Comparison of ENCODE assay signal across 21 mouse cellular contexts in the genomic region with DNA sequence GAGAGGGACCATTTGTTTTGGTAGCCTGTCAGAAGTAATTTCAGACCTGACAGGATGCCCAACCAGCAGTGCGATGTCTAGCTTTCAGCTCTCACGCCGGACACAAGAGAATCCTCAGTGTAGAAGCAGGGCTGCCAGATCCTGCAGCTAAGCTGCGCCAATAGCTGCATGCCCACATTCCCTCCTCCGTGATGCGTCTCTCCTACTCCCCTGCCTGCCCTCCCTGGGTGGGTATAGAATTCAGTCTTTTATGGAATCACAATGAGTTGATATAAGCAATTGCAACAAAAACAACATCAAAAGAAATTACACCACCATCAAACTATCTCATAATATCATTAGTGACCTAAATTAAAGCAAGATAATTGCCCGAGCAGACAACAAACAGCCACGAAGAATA.
A peak's percentile ranks its signal among the peaks of the same experiment; 100 is the strongest.
DNase-seq lines count a peak whose midpoint lies in the region; ATAC-seq and TF ChIP-seq lines count a peak whose summit lies in the region.
"Had no signal": no experiment of that assay in that cellular context is flagged by ENCODE, and none has a peak within 500 bp of the region (broad histone marks: within the 10 kb centered on the region; RNA-seq: fewer than 3 reads in every experiment).

No protein-coding gene starts in this region.

- H3K27ac ChIP-seq in embryonic facial prominence, embryonic 14.5 days (replicated peaks; ENCODE audit: low read depth, low read length), result no peak overlapping the region
- no peak overlapping the region for H3K27ac ChIP-seq in embryonic facial prominence, embryonic 10.5 days (replicated peaks)
- H3K27ac ChIP-seq in liver, postnatal 0 days (ENCODE audit: low read depth), result no peak overlapping the region
- H3K27ac ChIP-seq: embryonic facial prominence, embryonic 13.5 days; intestine, embryonic 15.5 days; limb, embryonic 12.5 days; liver, embryonic 15.5 days; midbrain, embryonic 15.5 days; neural tube, embryonic 12.5 days had no signal

- H3K4me1 ChIP-seq in embryonic facial prominence, embryonic 14.5 days (ENCODE audit: control insufficient read depth, insufficient read depth, low read length), result no peaks in the 10 kb centered on the region
- H3K4me1 ChIP-seq in embryonic facial prominence, embryonic 10.5 days, result 0 out of 2 replicates have a peak, but pooled peaks cover 3% of the 10 kb centered on the region
- no peaks in the 10 kb centered on the region for H3K4me1 ChIP-seq in liver, postnatal 0 days (ENCODE audit: insufficient read depth)
- H3K4me1 ChIP-seq: intestine, embryonic 15.5 days; limb, embryonic 12.5 days; liver, embryonic 15.5 days; midbrain, embryonic 15.5 days; neural tube, embryonic 12.5 days had no signal

- no peak for TF ChIP-seq CTCF in liver, postnatal 0 days (IDR thresholded peaks at IDR 0.05; ENCODE audit: low read depth)

- no peak for ATAC-seq in embryonic facial prominence, embryonic 14.5 days (ENCODE audit: low read depth)
- ATAC-seq in liver, postnatal 0 days, result no peak
- ATAC-seq: intestine, embryonic 15.5 days; midbrain, embryonic 15.5 days had no signal

- no peaks in the 10 kb centered on the region for H3K36me3 ChIP-seq in embryonic facial prominence, embryonic 14.5 days (ENCODE audit: control insufficient read depth, insufficient read depth, low read length)
- H3K36me3 ChIP-seq in embryonic facial prominence, embryonic 10.5 days (replicated peaks), result no peaks in the 10 kb centered on the region
- no peaks in the 10 kb centered on the region for H3K36me3 ChIP-seq in liver, postnatal 0 days (replicated peaks; ENCODE audit: insufficient read depth, low read length)
- H3K36me3 ChIP-seq: embryonic facial prominence, embryonic 13.5 days; intestine, embryonic 15.5 days; limb, embryonic 12.5 days; liver, embryonic 15.5 days; midbrain, embryonic 15.5 days; neural tube, embryonic 12.5 days had no signal

- no peaks in the 10 kb centered on the region for H3K27me3 ChIP-seq in embryonic facial prominence, embryonic 14.5 days (replicated peaks; ENCODE audit: control insufficient read depth, insufficient read depth, low read length)
- no peaks in the 10 kb centered on the region for H3K27me3 ChIP-seq in embryonic facial prominence, embryonic 10.5 days (replicated peaks; ENCODE audit: low read depth, poor library complexity, severe bottlenecking)
- H3K27me3 ChIP-seq in liver, postnatal 0 days (ENCODE audit: insufficient read depth, low read length), result no peaks in the 10 kb centered on the region
- H3K27me3 ChIP-seq: embryonic facial prominence, embryonic 13.5 days; intestine, embryonic 15.5 days; limb, embryonic 12.5 days; liver, embryonic 15.5 days; midbrain, embryonic 15.5 days; neural tube, embryonic 12.5 days had no signal

- no peak for TF ChIP-seq EP300 in liver, postnatal 0 days (IDR thresholded peaks at IDR 0.05; ENCODE audit: low read depth)

- peak; percentile 13 for DNase-seq in embryonic facial prominence, embryonic 14.5 days (ENCODE audit: low spot score)
- no peak for DNase-seq in embryonic facial prominence, embryonic 10.5 days (ENCODE audit: low spot score)
- peak; percentile 2 to 3 for DNase-seq in layer of hippocampus, adult 8-10 months (ENCODE audit: low spot score in 2 of 2)
- DNase-seq in layer of hippocampus, adult 11-12 months (ENCODE audit: low spot score), result no peak
- DNase-seq in right cerebral cortex, postnatal 10 days (ENCODE audit: low spot score in 2 of 2), result peak; percentile 28 to 30
- DNase-seq in right cerebral cortex, adult 18-20 months, result no peak
- DNase-seq in right cerebral cortex, postnatal 4 days, result peak; percentile 13
- no peak for DNase-seq in liver, postnatal 0 days
- DNase-seq: adrenal gland, postnatal 10 days; B cell, adult 2 months; gastrocnemius, postnatal 14 days; heart, postnatal 14 days; kidney, postnatal 25 days; lung, postnatal 4 days; thymus, adult 18-20 months had no signal

- H3K4me2 ChIP-seq in embryonic facial prominence, embryonic 14.5 days (ENCODE audit: low read depth, low read length), result no peak overlapping the region
- no peak overlapping the region for H3K4me2 ChIP-seq in liver, postnatal 0 days (ENCODE audit: low read depth, low read length)
- H3K4me2 ChIP-seq: embryonic facial prominence, embryonic 13.5 days; intestine, embryonic 15.5 days; limb, embryonic 12.5 days; liver, embryonic 15.5 days; midbrain, embryonic 15.5 days; neural tube, embryonic 12.5 days had no signal

- no peaks in the 10 kb centered on the region for H3K9me3 ChIP-seq in embryonic facial prominence, embryonic 14.5 days (ENCODE audit: control insufficient read depth, low read length)
- H3K9me3 ChIP-seq in embryonic facial prominence, embryonic 10.5 days, result no peaks in the 10 kb centered on the region
- no peaks in the 10 kb centered on the region for H3K9me3 ChIP-seq in liver, postnatal 0 days (ENCODE audit: low read length)
- H3K9me3 ChIP-seq: embryonic facial prominence, embryonic 13.5 days; intestine, embryonic 15.5 days; limb, embryonic 12.5 days; liver, embryonic 15.5 days; midbrain, embryonic 15.5 days; neural tube, embryonic 12.5 days had no signal

- H3K4me3 ChIP-seq in embryonic facial prominence, embryonic 14.5 days (ENCODE audit: low read depth, low read length), result no peak overlapping the region
- no peak overlapping the region for H3K4me3 ChIP-seq in embryonic facial prominence, embryonic 10.5 days
- no peak overlapping the region for H3K4me3 ChIP-seq in liver, postnatal 0 days (ENCODE audit: low read depth, low read length)
- H3K4me3 ChIP-seq: embryonic facial prominence, embryonic 13.5 days; intestine, embryonic 15.5 days; limb, embryonic 12.5 days; liver, embryonic 15.5 days; midbrain, embryonic 15.5 days; neural tube, embryonic 12.5 days had no signal

- H3K9ac ChIP-seq in embryonic facial prominence, embryonic 14.5 days (ENCODE audit: low read depth, low read length), result no peak overlapping the region
- no peak overlapping the region for H3K9ac ChIP-seq in liver, postnatal 0 days (replicated peaks)
- H3K9ac ChIP-seq: embryonic facial prominence, embryonic 13.5 days; intestine, embryonic 15.5 days; limb, embryonic 12.5 days; liver, embryonic 15.5 days; midbrain, embryonic 15.5 days; neural tube, embryonic 12.5 days had no signal

- WGBS in embryonic facial prominence, embryonic 14.5 days, result 63% methylated on average over 8 of the region's 8 CpGs
- WGBS in embryonic facial prominence, embryonic 10.5 days, result 75% methylated on average over 8 of the region's 8 CpGs
- 87% methylated on average over 8 of the region's 8 CpGs for WGBS in liver, postnatal 0 days (ENCODE audit: insufficient replicate concordance)

Comparison
In these comparisons a context has a peak if more than half of its experiments do, and no peak if none do; other contexts are left out.
1. DNase-seq: peak in embryonic facial prominence, embryonic 14.5 days (single experiment), layer of hippocampus, adult 8-10 months (2 of 2), right cerebral cortex, postnatal 10 days (2 of 2) and right cerebral cortex, postnatal 4 days (single experiment); none in embryonic facial prominence, embryonic 10.5 days (single experiment), layer of hippocampus, adult 11-12 months (single experiment), right cerebral cortex, adult 18-20 months (single experiment) and liver, postnatal 0 days (single experiment).